Mouse (Mus musculus): ENCODE data around the gene Slc2a4. TPM values are rescaled to one million over a fixed set of nuclear protein-coding genes. Genes with fewer than 3 reads are reported as not detected.

Slc2a4 gene
- polyA plus RNA-seq, 2 experiments: 14.0 to 17.0 TPM

DNA sequence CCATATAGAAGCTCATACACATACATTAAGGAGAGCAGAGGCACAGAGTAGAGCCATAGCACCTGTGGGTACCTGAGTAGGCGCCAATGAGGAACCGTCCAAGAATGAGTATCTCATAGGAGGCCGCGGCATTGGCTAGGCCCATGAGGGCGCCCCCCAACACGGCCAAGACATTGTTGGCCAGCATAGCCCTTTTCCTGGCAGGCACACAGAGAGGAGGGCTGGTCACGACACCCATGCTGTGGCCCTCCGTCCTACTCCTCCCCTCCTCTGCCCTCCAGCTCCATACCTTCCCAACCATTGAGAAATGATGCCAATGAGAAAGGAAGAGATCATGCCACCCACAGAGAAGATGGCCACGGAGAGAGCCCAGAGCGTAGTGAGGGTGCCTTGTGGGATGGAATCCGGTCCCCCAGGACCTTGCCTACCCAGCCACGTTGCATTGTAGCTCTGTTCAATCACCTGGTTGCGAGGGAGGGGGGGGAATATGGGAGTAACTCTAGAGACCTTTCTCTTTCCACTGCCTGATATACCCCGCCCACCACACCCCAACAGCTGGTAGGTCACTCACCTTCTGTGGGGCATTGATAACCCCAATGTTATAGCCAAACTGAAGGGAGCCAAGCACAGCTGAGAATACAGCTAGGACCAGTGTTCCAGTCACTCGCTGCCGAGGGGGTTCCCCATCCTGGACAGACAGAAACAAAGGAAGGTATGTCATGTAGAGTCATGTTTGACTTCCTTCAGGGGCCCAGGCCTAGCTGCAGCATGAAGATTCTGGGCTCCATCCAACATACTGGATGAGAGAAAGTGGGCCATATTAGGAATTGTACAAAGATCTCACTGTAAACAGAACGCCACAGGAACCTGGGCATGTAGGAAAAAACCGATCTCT is 1.7 kb downstream of the Slc2a4 start:
- peak; percentile 82 to 87 (median 82) for DNase-seq (ENCODE audit: low read depth in 3 of 3, low spot score in 3 of 3)
- Histone ChIP-seq H3K4me1 (replicated peaks; ENCODE audit: control insufficient read depth in 2 of 2, insufficient read depth in 2 of 2, low read length in 1 of 2) (peaks cover 20 to 27% of the 10 kb centered on the region in 2 experiments), H3K9ac (replicated peaks) (peak overlapping the region; percentile 96)

DNA sequence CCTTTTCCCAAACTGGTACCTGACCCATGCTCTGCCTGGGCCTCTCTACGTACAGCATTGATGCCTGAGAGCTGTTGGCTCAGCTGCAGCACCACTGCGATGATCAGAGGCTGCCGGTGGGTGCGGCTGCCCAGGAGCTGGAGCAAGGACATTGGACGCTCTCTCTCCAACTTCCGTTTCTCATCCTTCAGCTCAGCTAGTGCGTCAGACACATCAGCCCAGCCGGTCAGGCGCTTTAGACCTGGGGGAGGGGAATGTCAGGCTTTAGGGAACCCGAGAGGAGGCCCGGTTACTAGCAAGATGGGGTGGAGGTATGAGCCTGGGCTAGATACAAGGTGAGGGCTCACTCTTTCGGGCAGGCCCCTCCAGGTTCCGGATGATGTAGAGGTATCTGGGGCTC is 2.8 kb downstream of the Slc2a4 start:
- 71% methylated on average over 13 of the region's 13 CpGs for WGBS (ENCODE audit: insufficient replicate concordance)
- Histone ChIP-seq H3K36me3 (replicated peaks; ENCODE audit: control insufficient read depth, insufficient read depth, low read depth) (peaks cover 22% of the 10 kb centered on the region), H3K27me3 (ENCODE audit: control insufficient read depth, insufficient read depth, low read length) (no peaks in the 10 kb centered on the region), H3K4me2 (ENCODE audit: low read depth) (peak overlapping the region; percentile 83), H3K4me3 (ENCODE audit: insufficient read depth in 1 of 2, low read depth in 2 of 2, low read length in 2 of 2) (peak overlapping the region; percentile 88 to 94), H3K9me3 (ENCODE audit: control insufficient read depth, low read length) (no peaks in the 10 kb centered on the region), H3K27ac (peak overlapping the region; percentile 95), H3K4me1 (replicated peaks; ENCODE audit: control insufficient read depth in 2 of 2, insufficient read depth in 2 of 2, low read length in 1 of 2) (peaks cover 20 to 27% of the 10 kb centered on the region in 2 experiments), H3K9ac (replicated peaks) (peak overlapping the region; percentile 96)
- TF ChIP-seq CTCF (IDR thresholded peaks at IDR 0.05; ENCODE audit: low read depth) (no peak), EP300 (IDR thresholded peaks at IDR 0.05; ENCODE audit: low read depth) (no peak)
- DNase-seq (ENCODE audit: low read depth in 3 of 3, low spot score in 3 of 3) (no peak), ATAC-seq (ENCODE audit: insufficient read depth) (no peak)

More for the DNA sequence above, 1.7 kb downstream of the Slc2a4 start:
- WGBS (ENCODE audit: insufficient replicate concordance): 59% methylated on average over 18 of the region's 18 CpGs
- Histone ChIP-seq H3K4me2 (ENCODE audit: low read depth) (peak overlapping the region; percentile 83), H3K27me3 (ENCODE audit: control insufficient read depth, insufficient read depth, low read length) (no peaks in the 10 kb centered on the region), H3K4me3 (ENCODE audit: insufficient read depth in 1 of 2, low read depth in 2 of 2, low read length in 2 of 2) (peak overlapping the region; percentile 88 to 94), H3K27ac (peak overlapping the region; percentile 95), H3K9me3 (ENCODE audit: control insufficient read depth, low read length) (no peaks in the 10 kb centered on the region), H3K36me3 (replicated peaks; ENCODE audit: control insufficient read depth, insufficient read depth, low read depth) (peaks cover 22% of the 10 kb centered on the region)
- peak; percentile 81 for ATAC-seq (ENCODE audit: insufficient read depth)
- TF ChIP-seq EP300 (IDR thresholded peaks at IDR 0.05; ENCODE audit: low read depth) (peak; percentile 88), CTCF (IDR thresholded peaks at IDR 0.05; ENCODE audit: low read depth) (no peak)

GRCm38 (mm10) chr11:69940962-69941361 is 7.0 kb downstream of the Slc2a4 start:
- ATAC-seq (ENCODE audit: insufficient read depth): no peak
- H3K27me3 ChIP-seq (ENCODE audit: control insufficient read depth, insufficient read depth, low read length): peaks cover 35% of the 10 kb centered on the region
- no peaks in the 10 kb centered on the region for H3K9me3 ChIP-seq (ENCODE audit: control insufficient read depth, low read length)
- H3K36me3 ChIP-seq (replicated peaks; ENCODE audit: control insufficient read depth, insufficient read depth, low read depth): peaks cover 22% of the 10 kb centered on the region
- no peak for DNase-seq (ENCODE audit: low read depth in 3 of 3, low spot score in 3 of 3)
- no peak overlapping the region for H3K9ac ChIP-seq (replicated peaks)
- TF ChIP-seq EP300 (IDR thresholded peaks at IDR 0.05; ENCODE audit: low read depth): no peak
- no peak for TF ChIP-seq CTCF (IDR thresholded peaks at IDR 0.05; ENCODE audit: low read depth)
- H3K4me2 ChIP-seq (ENCODE audit: low read depth): no peak overlapping the region
- no peak overlapping the region for H3K27ac ChIP-seq
- 80% methylated on average over 4 of the region's 4 CpGs for WGBS (ENCODE audit: insufficient replicate concordance)
- no peak overlapping the region for H3K4me3 ChIP-seq (ENCODE audit: insufficient read depth in 1 of 2, low read depth in 2 of 2, low read length in 2 of 2)
- peaks cover 8 to 9% of the 10 kb centered on the region in 2 experiments for H3K4me1 ChIP-seq (replicated peaks; ENCODE audit: control insufficient read depth in 2 of 2, insufficient read depth in 2 of 2, low read length in 1 of 2)

DNA sequence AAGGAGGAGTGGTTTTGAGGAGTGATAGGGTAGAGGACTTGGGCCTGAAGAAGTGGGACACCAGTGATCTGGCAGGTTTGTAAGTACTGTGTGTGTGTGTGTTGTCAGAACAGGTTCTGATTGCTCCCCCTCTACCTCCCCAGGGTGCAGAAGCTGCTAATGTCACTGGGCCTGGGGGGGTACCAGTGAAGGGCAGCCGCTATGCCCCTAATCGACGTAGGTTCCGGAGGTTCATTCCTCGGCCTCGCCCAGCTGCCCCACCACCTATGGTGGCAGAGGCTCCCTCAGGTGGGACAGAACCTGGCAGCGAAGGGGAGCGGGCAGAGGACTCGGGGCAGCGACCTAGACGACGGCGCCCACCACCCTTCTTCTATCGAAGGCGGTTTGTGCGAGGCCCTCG is 8.3 kb downstream of the Slc2a4 start:
- H3K4me1 ChIP-seq (replicated peaks; ENCODE audit: control insufficient read depth in 2 of 2, insufficient read depth in 2 of 2, low read length in 1 of 2): peaks cover 4 to 7% of the 10 kb centered on the region in 2 experiments
- DNase-seq (ENCODE audit: low read depth in 3 of 3, low spot score in 3 of 3) (no peak), ATAC-seq (ENCODE audit: insufficient read depth) (no peak)
- WGBS (ENCODE audit: insufficient replicate concordance): 88% methylated on average over 17 of the region's 17 CpGs
- TF ChIP-seq EP300 (IDR thresholded peaks at IDR 0.05; ENCODE audit: low read depth): no peak
- TF ChIP-seq CTCF (IDR thresholded peaks at IDR 0.05; ENCODE audit: low read depth): no peak
- H3K4me3 ChIP-seq (ENCODE audit: insufficient read depth in 1 of 2, low read depth in 2 of 2, low read length in 2 of 2): no peak overlapping the region
- peaks cover 47% of the 10 kb centered on the region for H3K27me3 ChIP-seq (ENCODE audit: control insufficient read depth, insufficient read depth, low read length)
- no peak overlapping the region for H3K9ac ChIP-seq (replicated peaks)
- H3K9me3 ChIP-seq (ENCODE audit: control insufficient read depth, low read length): no peaks in the 10 kb centered on the region
- H3K36me3 ChIP-seq (replicated peaks; ENCODE audit: control insufficient read depth, insufficient read depth, low read depth): peaks cover 11% of the 10 kb centered on the region
- no peak overlapping the region for H3K4me2 ChIP-seq (ENCODE audit: low read depth)
- no peak overlapping the region for H3K27ac ChIP-seq

GRCm38 (mm10) chr11:69939181-69939580 is 8.8 kb downstream of the Slc2a4 start:
- H3K9ac ChIP-seq (replicated peaks): no peak overlapping the region
- 51% methylated on average over 5 of the region's 5 CpGs for WGBS (ENCODE audit: insufficient replicate concordance)
- H3K4me1 ChIP-seq (replicated peaks; ENCODE audit: control insufficient read depth in 2 of 2, insufficient read depth in 2 of 2, low read length in 1 of 2): peaks cover 10 to 12% of the 10 kb centered on the region in 2 experiments
- no peak overlapping the region for H3K4me3 ChIP-seq (ENCODE audit: insufficient read depth in 1 of 2, low read depth in 2 of 2, low read length in 2 of 2)
- H3K36me3 ChIP-seq (replicated peaks; ENCODE audit: control insufficient read depth, insufficient read depth, low read depth): peaks cover 5% of the 10 kb centered on the region
- ATAC-seq (ENCODE audit: insufficient read depth): no peak
- DNase-seq (ENCODE audit: low read depth in 3 of 3, low spot score in 3 of 3): no peak
- H3K9me3 ChIP-seq (ENCODE audit: control insufficient read depth, low read length): no peaks in the 10 kb centered on the region
- TF ChIP-seq EP300 (IDR thresholded peaks at IDR 0.05; ENCODE audit: low read depth): no peak
- no peak for TF ChIP-seq CTCF (IDR thresholded peaks at IDR 0.05; ENCODE audit: low read depth)
- H3K27me3 ChIP-seq (ENCODE audit: control insufficient read depth, insufficient read depth, low read length): peaks cover 53% of the 10 kb centered on the region
- H3K27ac ChIP-seq: no peak overlapping the region
- no peak overlapping the region for H3K4me2 ChIP-seq (ENCODE audit: low read depth)

Measured in liver, embryonic 14.5 days (tissue).